Mouse (Mus musculus): ENCODE measurements at regions not wholly inside any gene's neighbourhood (a gene's known extent, or its start where the extent isn't known, plus 50 kb on each side); places are given as distances from the start of the nearest gene placed in this dataset.

GRCm38 (mm10) chr3:134130412-134130811, 105.9 kb upstream of the Cxxc4 start:
- H3K27me3 ChIP-seq (ENCODE audit: control insufficient read depth, insufficient read depth, low read length): no peaks in the 10 kb centered on the region
- H3K4me3 ChIP-seq (replicated peaks; ENCODE audit: insufficient read depth, low read depth, low read length): no peak overlapping the region
- H3K4me1 ChIP-seq (ENCODE audit: control insufficient read depth, insufficient read depth, low read length): no peaks in the 10 kb centered on the region
- no peak for DNase-seq
- no peak for TF ChIP-seq CTCF (IDR thresholded peaks at IDR 0.05; ENCODE audit: borderline replicate concordance, insufficient read depth, low read depth, low read length)
- no peak for TF ChIP-seq POLR2A (IDR thresholded peaks at IDR 0.05; ENCODE audit: borderline replicate concordance, insufficient read depth, low read length)
- 31% methylated on average over 3 of the region's 3 CpGs for WGBS
- H3K27ac ChIP-seq (ENCODE audit: insufficient read depth, low read length): no peak overlapping the region

- Histone ChIP-seq H3K27ac (ENCODE audit: insufficient read depth, low read length) (no peak overlapping the region), H3K27me3 (ENCODE audit: control insufficient read depth, insufficient read depth, low read length) (no peaks in the 10 kb centered on the region; the same call in 1 of the 2 replicates), H3K4me1 (ENCODE audit: control insufficient read depth, insufficient read depth, low read length) (no peaks in the 10 kb centered on the region), H3K4me3 (replicated peaks; ENCODE audit: insufficient read depth, low read depth, low read length) (no peak overlapping the region)
- no peak for TF ChIP-seq CTCF (IDR thresholded peaks at IDR 0.05; ENCODE audit: borderline replicate concordance, insufficient read depth, low read depth, low read length)
- TF ChIP-seq POLR2A (IDR thresholded peaks at IDR 0.05; ENCODE audit: borderline replicate concordance, insufficient read depth, low read length): no peak
- DNase-seq: no peak
- WGBS: 82% methylated on average over 7 of the region's 7 CpGs
Observed at GRCm38 (mm10) chr3:134145251-134145650, 91.0 kb upstream of the Cxxc4 start.

- 95% methylated on average over 3 of the region's 3 CpGs for WGBS
- no peak overlapping the region for H3K4me3 ChIP-seq (replicated peaks; ENCODE audit: insufficient read depth, low read depth, low read length)
- TF ChIP-seq POLR2A (IDR thresholded peaks at IDR 0.05; ENCODE audit: borderline replicate concordance, insufficient read depth, low read length) (no peak), CTCF (IDR thresholded peaks at IDR 0.05; ENCODE audit: borderline replicate concordance, insufficient read depth, low read depth, low read length) (no peak)
- H3K27ac ChIP-seq (ENCODE audit: insufficient read depth, low read length): no peak overlapping the region
- no peaks in the 10 kb centered on the region for H3K4me1 ChIP-seq (ENCODE audit: control insufficient read depth, insufficient read depth, low read length)
- no peaks in the 10 kb centered on the region; the same call in 1 of the 2 replicates for H3K27me3 ChIP-seq (ENCODE audit: control insufficient read depth, insufficient read depth, low read length)
- no peak for DNase-seq
Observed at GRCm38 (mm10) chr3:134145935-134146334, 90.3 kb upstream of the Cxxc4 start.

DNA sequence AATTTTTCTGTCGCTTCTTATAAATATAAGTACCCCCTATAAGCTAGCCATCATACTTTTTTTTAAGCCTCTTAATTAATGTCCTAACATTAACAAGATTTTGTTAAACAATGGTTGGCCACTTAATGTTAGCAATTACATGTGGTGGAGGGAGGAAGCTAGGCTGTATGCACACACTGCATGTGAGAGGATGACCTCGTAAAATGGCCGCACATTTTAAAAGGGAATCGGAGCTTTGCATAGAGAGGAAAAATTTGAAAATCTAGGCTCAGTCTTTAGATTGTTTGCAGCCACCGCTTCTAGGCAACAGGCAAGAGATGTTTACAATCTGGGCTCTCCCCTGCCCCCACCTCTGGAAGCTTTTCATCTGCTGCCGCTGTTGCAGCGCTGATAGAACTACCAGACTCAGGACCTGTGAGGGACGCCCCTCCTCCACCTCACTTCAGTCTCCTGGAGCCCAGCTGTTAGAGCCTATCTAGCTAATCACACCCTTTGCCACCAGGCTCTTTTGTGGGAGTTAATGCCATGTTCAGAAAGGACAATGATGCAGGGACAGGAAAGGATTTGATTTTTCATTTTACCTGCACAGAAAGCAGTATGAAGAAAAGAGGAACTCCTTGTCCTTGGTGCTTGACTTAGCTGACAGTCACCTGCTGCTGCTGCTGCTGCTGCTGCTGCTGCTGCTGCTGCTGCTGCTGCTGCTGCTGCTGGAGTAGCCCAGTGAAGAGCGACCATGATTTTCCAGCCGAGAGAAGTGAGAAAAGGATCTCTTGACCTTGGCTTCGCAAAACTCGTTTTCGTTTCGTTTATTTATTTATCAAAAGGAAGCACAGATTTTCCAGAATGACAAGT, 89.7 kb upstream of the Cxxc4 start:
- no peak for TF ChIP-seq POLR2A (IDR thresholded peaks at IDR 0.05; ENCODE audit: borderline replicate concordance, insufficient read depth, low read length)
- TF ChIP-seq CTCF (IDR thresholded peaks at IDR 0.05; ENCODE audit: borderline replicate concordance, insufficient read depth, low read depth, low read length): no peak
- no peak overlapping the region for H3K27ac ChIP-seq (ENCODE audit: insufficient read depth, low read length)
- no peak overlapping the region for H3K4me3 ChIP-seq (replicated peaks; ENCODE audit: insufficient read depth, low read depth, low read length)
- no peak for DNase-seq
- H3K27me3 ChIP-seq (ENCODE audit: control insufficient read depth, insufficient read depth, low read length): no peaks in the 10 kb centered on the region; the same call in 1 of the 2 replicates
- H3K4me1 ChIP-seq (ENCODE audit: control insufficient read depth, insufficient read depth, low read length): no peaks in the 10 kb centered on the region
- 20% methylated on average over 14 of the region's 14 CpGs for WGBS

GRCm38 (mm10) chr3:134162288-134162687, 74.0 kb upstream of the Cxxc4 start:
- DNase-seq: no peak
- H3K4me3 ChIP-seq (replicated peaks; ENCODE audit: insufficient read depth, low read depth, low read length): no peak overlapping the region
- no peaks in the 10 kb centered on the region for H3K4me1 ChIP-seq (ENCODE audit: control insufficient read depth, insufficient read depth, low read length)
- 85% methylated on average over 5 of the region's 5 CpGs for WGBS
- no peaks in the 10 kb centered on the region for H3K27me3 ChIP-seq (ENCODE audit: control insufficient read depth, insufficient read depth, low read length)
- no peak overlapping the region for H3K27ac ChIP-seq (ENCODE audit: insufficient read depth, low read length)
- no peak for TF ChIP-seq POLR2A (IDR thresholded peaks at IDR 0.05; ENCODE audit: borderline replicate concordance, insufficient read depth, low read length)
- no peak for TF ChIP-seq CTCF (IDR thresholded peaks at IDR 0.05; ENCODE audit: borderline replicate concordance, insufficient read depth, low read depth, low read length)

DNA sequence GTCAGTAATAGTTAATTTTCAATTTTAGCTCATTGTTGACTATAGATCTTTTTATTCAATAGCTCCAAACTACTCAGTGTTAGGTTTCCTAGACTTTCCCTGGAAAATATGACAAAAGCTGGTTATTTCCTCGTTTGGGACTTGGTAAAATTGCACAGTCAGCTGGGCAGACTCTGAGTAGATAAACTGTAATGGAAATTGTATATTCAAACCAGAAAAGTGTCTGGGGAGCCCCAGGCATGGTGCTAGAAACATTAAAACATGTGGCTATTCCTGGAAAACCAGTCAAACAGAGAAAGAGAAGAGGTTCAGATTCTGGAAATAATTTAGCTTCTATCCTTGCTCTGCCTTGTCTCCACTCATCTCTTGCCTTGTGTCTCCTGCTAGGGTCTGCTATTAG, 66.4 kb upstream of the Cxxc4 start:
- H3K4me3 ChIP-seq (replicated peaks; ENCODE audit: insufficient read depth, low read depth, low read length): no peak overlapping the region
- no peak for TF ChIP-seq CTCF (IDR thresholded peaks at IDR 0.05; ENCODE audit: borderline replicate concordance, insufficient read depth, low read depth, low read length)
- no peak for TF ChIP-seq POLR2A (IDR thresholded peaks at IDR 0.05; ENCODE audit: borderline replicate concordance, insufficient read depth, low read length)
- no peak for DNase-seq
- WGBS: 44% methylated on average over 1 of the region's 1 CpGs
- no peak overlapping the region for H3K27ac ChIP-seq (ENCODE audit: insufficient read depth, low read length)
- no peaks in the 10 kb centered on the region for H3K4me1 ChIP-seq (ENCODE audit: control insufficient read depth, insufficient read depth, low read length)
- H3K27me3 ChIP-seq (ENCODE audit: control insufficient read depth, insufficient read depth, low read length): no peaks in the 10 kb centered on the region

DNA sequence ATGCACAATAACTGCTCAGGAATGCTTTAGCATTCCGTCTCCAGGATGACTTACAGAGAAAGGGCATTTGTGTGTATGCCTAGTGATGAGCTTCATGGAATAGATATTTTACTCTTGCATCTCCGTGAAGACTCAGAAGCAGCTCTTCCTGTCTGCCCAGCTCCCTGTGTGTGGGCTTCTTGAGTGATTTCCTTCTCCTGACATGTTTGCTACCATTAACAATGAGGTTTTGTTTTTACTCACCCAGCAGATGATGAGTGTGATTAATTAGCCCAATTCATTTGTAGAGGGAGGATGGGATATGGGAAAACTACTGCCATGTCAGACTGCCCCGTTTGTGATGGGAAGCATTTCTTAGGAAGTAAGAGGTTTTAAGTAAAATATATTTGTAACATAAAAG, 63.9 kb upstream of the Cxxc4 start:
- Histone ChIP-seq H3K27me3 (ENCODE audit: control insufficient read depth, insufficient read depth, low read length) (no peaks in the 10 kb centered on the region), H3K4me3 (replicated peaks; ENCODE audit: insufficient read depth, low read depth, low read length) (no peak overlapping the region), H3K4me1 (ENCODE audit: control insufficient read depth, insufficient read depth, low read length) (no peaks in the 10 kb centered on the region), H3K27ac (ENCODE audit: insufficient read depth, low read length) (no peak overlapping the region)
- no peak for DNase-seq
- TF ChIP-seq POLR2A (IDR thresholded peaks at IDR 0.05; ENCODE audit: borderline replicate concordance, insufficient read depth, low read length): no peak
- no peak for TF ChIP-seq CTCF (IDR thresholded peaks at IDR 0.05; ENCODE audit: borderline replicate concordance, insufficient read depth, low read depth, low read length)
- 17% methylated on average over 3 of the region's 3 CpGs for WGBS

- Histone ChIP-seq H3K27ac (ENCODE audit: insufficient read depth, low read length) (no peak overlapping the region), H3K27me3 (ENCODE audit: control insufficient read depth, insufficient read depth, low read length) (no peaks in the 10 kb centered on the region), H3K4me1 (ENCODE audit: control insufficient read depth, insufficient read depth, low read length) (no peaks in the 10 kb centered on the region), H3K4me3 (replicated peaks; ENCODE audit: insufficient read depth, low read depth, low read length) (no peak overlapping the region)
- 26% methylated on average over 7 of the region's 7 CpGs for WGBS
- TF ChIP-seq CTCF (IDR thresholded peaks at IDR 0.05; ENCODE audit: borderline replicate concordance, insufficient read depth, low read depth, low read length) (no peak), POLR2A (IDR thresholded peaks at IDR 0.05; ENCODE audit: borderline replicate concordance, insufficient read depth, low read length) (no peak)
- no peak for DNase-seq
Observed at GRCm38 (mm10) chr3:134178491-134179054, 57.7 kb upstream of the Cxxc4 start.
